Mouse (Mus musculus): ENCODE measurements around the gene Optc.
A peak's percentile ranks its signal among the peaks of the same experiment; 100 is the strongest.

Gene Optc

DNA sequence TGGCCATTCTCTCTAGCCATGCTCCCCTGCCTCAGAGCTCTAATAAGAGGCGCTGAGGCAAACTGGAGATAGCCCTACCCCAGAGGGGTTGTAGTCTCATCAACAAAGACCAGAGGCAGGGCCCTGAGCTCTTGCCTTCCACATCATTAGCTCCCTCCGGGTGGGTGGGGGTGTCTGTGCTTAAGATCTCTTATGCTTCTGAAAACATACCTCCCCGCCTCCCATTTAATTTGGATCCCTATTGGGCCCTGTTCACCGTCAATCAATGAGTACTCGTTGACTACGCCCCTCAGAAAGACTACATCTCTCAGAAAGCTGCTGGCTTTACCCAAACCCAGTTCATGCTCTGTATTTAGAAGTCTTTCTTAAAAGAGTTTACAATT, 10.3 kb upstream of the Optc start:
- no peak for DNase-seq (ENCODE audit: low spot score in 2 of 2)

- DNase-seq (ENCODE audit: low spot score in 2 of 2): no peak
These were observed 9.8 kb upstream of the Optc start for GRCm38 (mm10) chr1:133917456-133918087.

GRCm38 (mm10) chr1:133915723-133916355, 8.0 kb upstream of the Optc start:
- peak; percentile 50 to 52 for DNase-seq (ENCODE audit: low spot score in 2 of 2)

DNA sequence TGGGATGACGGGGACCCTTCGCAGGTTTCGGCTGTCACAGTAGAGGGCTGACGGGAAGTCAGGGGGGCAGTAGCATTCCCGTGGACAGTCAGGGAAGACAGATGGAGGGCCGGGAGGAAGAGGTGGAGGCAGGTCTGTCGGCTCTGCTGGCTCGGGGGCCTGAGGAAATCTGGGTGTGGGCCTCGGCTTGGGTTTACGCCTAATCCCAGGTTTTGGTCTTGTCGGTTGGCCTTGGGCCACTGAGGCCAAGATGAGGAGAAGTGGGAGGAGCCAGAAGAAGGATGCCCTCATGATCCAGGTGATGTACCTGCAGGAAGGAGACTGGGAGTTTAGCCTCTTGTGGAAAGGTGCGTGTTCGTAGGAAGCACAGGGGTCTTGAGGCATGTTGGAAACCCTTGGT, 7.3 kb upstream of the Optc start:
- DNase-seq (ENCODE audit: low spot score in 2 of 2): no peak

GRCm38 (mm10) chr1:133913018-133913417, 5.2 kb upstream of the Optc start:
- DNase-seq (ENCODE audit: low spot score in 2 of 2): no peak

GRCm38 (mm10) chr1:133911456-133911855, 3.7 kb upstream of the Optc start:
- no peak for DNase-seq (ENCODE audit: low spot score in 2 of 2)

- DNase-seq (ENCODE audit: low spot score in 2 of 2): no peak
These were observed 3.2 kb upstream of the Optc start for GRCm38 (mm10) chr1:133911008-133911407.

GRCm38 (mm10) chr1:133910108-133910507, 2.3 kb upstream of the Optc start:
- DNase-seq (ENCODE audit: low spot score in 2 of 2): no peak

DNA sequence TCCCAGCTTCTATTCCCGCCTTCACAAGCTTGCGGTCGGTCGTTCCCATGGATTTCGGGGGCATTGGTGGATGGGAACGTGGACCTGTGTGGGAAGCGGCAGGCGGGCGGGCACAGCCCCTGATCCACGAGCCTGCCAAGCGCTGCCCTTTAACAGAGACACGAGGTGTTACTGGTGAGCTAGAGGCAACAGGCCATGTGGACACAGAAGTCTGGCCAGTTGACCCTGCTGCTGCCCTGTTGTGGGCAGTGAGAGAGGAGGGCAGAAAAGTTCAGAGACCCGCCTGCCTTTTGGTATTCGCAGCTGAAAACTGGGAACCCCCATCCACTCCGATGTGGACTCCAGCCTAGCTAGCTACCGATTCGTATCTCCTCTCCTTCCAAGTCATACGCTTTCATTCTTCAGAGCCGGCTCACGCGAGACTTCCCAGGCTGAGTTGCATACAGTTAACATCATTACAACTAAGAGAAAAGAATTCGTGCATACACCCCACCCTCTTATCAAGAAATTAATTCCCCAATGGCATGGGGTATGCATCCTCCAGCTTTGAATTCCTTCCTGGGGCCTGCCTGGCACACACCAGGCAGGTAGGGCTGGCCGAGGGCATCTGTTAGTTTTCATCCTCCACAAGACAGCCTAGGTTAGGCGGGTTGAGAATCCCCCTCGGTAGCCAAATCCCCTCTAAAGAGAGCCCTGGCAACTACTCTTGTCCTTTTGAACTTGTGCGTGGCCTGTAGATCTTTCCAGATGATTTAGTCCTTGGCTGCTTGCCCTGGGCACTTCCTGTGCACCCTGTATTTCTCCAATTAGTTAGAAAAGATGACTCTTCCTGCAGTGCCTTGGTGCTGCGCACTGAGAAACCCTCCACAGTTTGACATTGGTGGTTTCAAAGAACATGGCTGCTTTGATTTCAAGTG, 1.1 kb upstream of the Optc start:
- peak in 1 of 2 experiments; percentile 42 for DNase-seq (ENCODE audit: low spot score in 2 of 2)

DNA sequence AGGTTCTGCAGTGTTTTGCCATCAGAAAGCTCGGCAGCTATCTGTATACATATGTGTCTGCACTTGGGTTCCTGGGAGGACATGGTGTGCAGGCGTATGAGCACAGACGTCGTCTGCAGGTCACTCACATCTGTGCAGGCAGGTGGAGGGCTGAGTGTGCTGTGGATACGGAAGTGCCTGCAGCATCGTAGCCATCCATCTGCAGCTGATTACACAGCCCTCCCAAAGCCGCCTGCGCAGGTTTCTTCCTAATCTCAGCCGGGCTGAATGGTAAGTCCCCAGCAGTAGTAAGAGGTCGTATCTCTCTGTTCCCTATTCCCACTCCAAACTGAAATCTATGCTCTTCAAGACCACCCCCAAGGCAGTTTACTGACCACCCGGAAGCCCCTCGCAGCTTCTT, 1.4 kb downstream of the Optc start:
- DNase-seq (ENCODE audit: low spot score in 2 of 2): no peak

DNA sequence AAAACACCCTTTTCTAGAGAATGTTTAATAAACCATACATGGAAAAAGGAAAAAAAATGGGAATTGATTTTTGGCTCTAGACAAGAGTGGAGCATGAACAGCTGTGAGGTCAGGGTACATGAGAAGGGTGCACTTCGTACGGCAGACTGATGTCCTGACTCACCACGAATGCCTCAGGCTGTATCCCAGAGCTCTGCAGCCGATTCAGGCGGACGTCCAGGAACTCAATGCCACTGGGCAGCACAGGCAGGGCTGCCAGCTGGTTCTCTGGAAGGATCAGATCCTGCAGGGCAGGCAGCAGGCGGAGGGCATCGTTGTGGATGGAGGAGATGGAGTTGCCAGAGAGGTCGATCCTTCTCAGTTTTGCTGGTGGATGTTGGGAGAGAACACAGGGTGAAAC, 7.0 kb downstream of the Optc start:
- DNase-seq (ENCODE audit: low spot score in 2 of 2): no peak

GRCm38 (mm10) chr1:133899043-133899542, 8.7 kb downstream of the Optc start:
- DNase-seq (ENCODE audit: low spot score in 2 of 2): no peak

DNA sequence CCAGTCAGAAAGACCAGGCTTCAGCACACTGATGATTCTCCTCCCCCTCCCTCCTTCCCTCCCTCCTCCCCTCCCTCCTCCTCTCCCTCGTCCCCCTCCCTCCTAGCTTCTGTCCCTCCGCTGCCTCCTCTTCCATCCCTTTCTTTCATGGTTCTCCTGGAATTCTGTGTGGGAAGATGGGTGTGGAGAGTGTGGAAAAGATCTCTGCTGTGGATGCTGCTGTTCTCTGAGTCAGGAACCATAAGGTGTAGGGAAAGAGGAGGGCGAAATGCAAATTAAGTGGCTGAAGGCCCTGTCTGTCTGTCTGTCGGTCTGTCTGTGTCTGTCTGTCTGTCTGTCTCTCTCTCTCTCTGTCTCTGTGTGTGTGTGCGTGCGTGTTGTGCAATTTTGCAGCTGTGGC, 10.5 kb downstream of the Optc start:
- peak in 1 of 2 experiments; percentile 50 for DNase-seq (ENCODE audit: low spot score in 2 of 2)

DNA sequence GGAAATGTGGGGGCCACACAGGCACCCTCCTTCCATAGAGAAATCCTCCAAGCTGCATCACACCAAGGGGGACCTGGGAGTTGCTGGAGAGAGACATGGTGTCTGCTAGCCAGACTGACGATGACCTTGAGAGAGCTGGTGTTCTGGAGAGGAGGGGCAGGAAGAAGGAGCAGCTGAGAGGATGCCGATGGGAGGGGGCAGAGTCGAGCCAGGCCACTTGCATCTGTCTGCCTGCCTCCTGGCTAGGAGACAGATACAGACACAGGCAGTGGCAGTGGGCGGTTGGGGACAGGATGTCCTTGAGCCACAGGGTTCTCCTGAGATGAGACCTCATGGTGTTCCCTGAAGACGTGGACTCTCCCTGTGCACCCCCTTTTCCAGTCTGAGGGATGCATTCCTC, 16.3 kb downstream of the Optc start:
- DNase-seq (ENCODE audit: low spot score in 2 of 2): no peak

GRCm38 (mm10) chr1:133889949-133890598, 17.7 kb downstream of the Optc start:
- DNase-seq (ENCODE audit: low spot score in 2 of 2): no peak

- no peak for DNase-seq (ENCODE audit: low spot score in 2 of 2)
These were observed 20.1 kb downstream of the Optc start for GRCm38 (mm10) chr1:133887538-133888250.

- DNase-seq (ENCODE audit: low spot score in 2 of 2): peak; percentile 62 to 86
These were observed 20.8 kb downstream of the Optc start for GRCm38 (mm10) chr1:133887044-133887443.

- peak in 1 of 2 experiments; percentile 57 for DNase-seq (ENCODE audit: low spot score in 2 of 2)
These were observed 21.4 kb downstream of the Optc start for GRCm38 (mm10) chr1:133886431-133886830.

- DNase-seq (ENCODE audit: low spot score in 2 of 2): no peak
These were observed 22.0 kb downstream of the Optc start for GRCm38 (mm10) chr1:133885811-133886210.

DNA sequence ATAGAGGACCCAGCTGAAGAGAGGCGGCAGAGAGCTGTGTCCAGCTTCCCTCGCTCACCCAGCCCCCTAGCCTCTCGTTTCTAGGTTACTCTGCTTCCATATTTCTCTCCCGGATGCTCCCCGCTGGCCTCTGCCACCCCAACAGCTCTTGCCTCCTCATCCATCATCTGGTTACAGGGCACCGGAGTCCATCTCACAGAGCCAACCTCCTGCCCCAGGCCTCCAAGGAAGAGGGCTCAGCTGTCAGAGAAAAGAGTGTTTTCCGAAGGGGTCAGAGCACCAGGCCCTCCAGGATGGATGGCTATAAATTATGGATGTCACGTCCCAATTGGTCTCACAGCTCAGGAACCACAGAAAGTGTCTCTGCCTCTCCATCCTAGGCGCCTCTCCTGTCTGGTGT, 23.1 kb downstream of the Optc start:
- DNase-seq (ENCODE audit: low spot score in 2 of 2): no peak

DNA sequence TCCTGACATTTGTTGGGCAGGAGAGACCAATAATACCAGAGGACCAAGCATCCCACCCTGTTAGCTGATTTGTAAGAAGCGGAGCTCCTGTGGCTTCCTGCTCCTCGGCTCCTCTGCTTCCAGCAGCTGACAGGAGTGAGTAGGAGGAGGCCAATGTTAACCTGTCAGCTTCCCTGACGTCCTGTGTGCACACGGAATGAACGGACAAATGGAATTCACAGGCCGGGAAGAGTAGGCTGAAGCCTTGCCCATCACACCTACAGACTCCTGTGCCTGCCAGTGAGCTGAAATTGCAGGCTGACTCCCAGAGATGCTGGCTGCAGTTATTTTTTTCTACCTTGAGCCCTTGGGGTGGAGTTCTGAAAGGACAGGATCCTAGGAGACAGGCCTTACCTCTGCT, 23.7 kb downstream of the Optc start:
- peak in 1 of 2 experiments; percentile 75 for DNase-seq (ENCODE audit: low spot score in 2 of 2)
